Mouse (Mus musculus) liver, postnatal 0 days (tissue): ENCODE results near the gene Cbx4. TPM values are rescaled to one million over a fixed set of nuclear protein-coding genes. Genes with fewer than 3 reads are reported as not detected.

Source experiments
- ATAC-seq: fragments of 200-750 bp; cut with Nextera tagmentation; 2 replicates; pipeline ENCODE4 v1.8.0; 2017; ENCODE audit warnings: mild to moderate bottlenecking, moderate library complexity
- DNase-seq: peaks from one replicate; pipeline ENCODE4 v3.0.0-alpha.2; 2016
- H3K27ac ChIP-seq: fragments of 300-500 bp; sonication (generic); 2 replicates; pipeline ENCODE4 v1.5.1; 2014; ENCODE audit warnings: antibody characterized with exemption, moderate library complexity, mild to moderate bottlenecking, low read depth
- H3K27me3 ChIP-seq: fragments of 300-500 bp; sonication (generic); 2 replicates; pipeline ENCODE4 v1.6.1; 2014; ENCODE audit warnings: low read length, control low read depth, mixed read lengths; ENCODE audit not compliant: insufficient read depth
- H3K36me3 ChIP-seq: fragments of 300-500 bp; sonication (generic); replicated peaks from 2 replicates; pipeline ENCODE4 v1.6.1; 2014; ENCODE audit warnings: mild to moderate bottlenecking, control low read depth, low read length, moderate library complexity, mixed read lengths; ENCODE audit not compliant: insufficient read depth
- H3K4me1 ChIP-seq: fragments of 300-500 bp; sonication (generic); 2 replicates; pipeline ENCODE4 v1.6.1; 2014; ENCODE audit warnings: antibody characterized with exemption, mild to moderate bottlenecking, control low read depth; ENCODE audit not compliant: insufficient read depth
- H3K4me2 ChIP-seq: fragments of 300-500 bp; sonication (generic); 2 replicates; pipeline ENCODE4 v1.6.1; 2014; ENCODE audit warnings: low read depth, mild to moderate bottlenecking, low read length, moderate library complexity, mixed read lengths
- H3K4me3 ChIP-seq: fragments of 300-500 bp; sonication (generic); 2 replicates; pipeline ENCODE4 v1.5.1; 2014; ENCODE audit warnings: low read depth, low read length
- H3K9ac ChIP-seq: fragments of 300-500 bp; sonication (generic); replicated peaks from 2 replicates; pipeline ENCODE4 v1.6.1; 2014; ENCODE audit warnings: mild to moderate bottlenecking, moderate library complexity
- H3K9me3 ChIP-seq: fragments of 300-500 bp; sonication (generic); 2 replicates; pipeline ENCODE4 v1.6.1; 2016; ENCODE audit warnings: mild to moderate bottlenecking, control low read depth, low read length, mixed read lengths
- CTCF ChIP-seq: sonication (generic); IDR thresholded peaks from 2 replicates; pipeline ENCODE4 v1.5.1; 2016; ENCODE audit warnings: antibody characterized with exemption, low read depth
- EP300 ChIP-seq: IDR thresholded peaks from 2 replicates; pipeline ENCODE4 v1.6.1; 2016; ENCODE audit warnings: antibody characterized with exemption, low read depth, mild to moderate bottlenecking
- WGBS: fragments of 180-500 bp; shearing (Covaris S2); extraction: QIAGEN DNeasy Blood & Tissue Kit; methylation state at CpG from one replicate; pipeline ENCODE4 v1.1.7; 2014; ENCODE audit not compliant: insufficient replicate concordance; 5-methylcytosine and 5-hydroxymethylcytosine counted together
- polyA plus RNA-seq: library from polyadenylated mRNA; unstranded; fragments of >200 nt; fragmentation: Nextera tagmentation; extraction: Ambion mirVana; gene quantifications from 2 replicates; pipeline ENCODE4 v1.2.1, GENCODE M21; 2015

The Cbx4 gene
- polyA plus RNA-seq, 1 experiment from 2014 or later, result 2.8 TPM

DNA sequence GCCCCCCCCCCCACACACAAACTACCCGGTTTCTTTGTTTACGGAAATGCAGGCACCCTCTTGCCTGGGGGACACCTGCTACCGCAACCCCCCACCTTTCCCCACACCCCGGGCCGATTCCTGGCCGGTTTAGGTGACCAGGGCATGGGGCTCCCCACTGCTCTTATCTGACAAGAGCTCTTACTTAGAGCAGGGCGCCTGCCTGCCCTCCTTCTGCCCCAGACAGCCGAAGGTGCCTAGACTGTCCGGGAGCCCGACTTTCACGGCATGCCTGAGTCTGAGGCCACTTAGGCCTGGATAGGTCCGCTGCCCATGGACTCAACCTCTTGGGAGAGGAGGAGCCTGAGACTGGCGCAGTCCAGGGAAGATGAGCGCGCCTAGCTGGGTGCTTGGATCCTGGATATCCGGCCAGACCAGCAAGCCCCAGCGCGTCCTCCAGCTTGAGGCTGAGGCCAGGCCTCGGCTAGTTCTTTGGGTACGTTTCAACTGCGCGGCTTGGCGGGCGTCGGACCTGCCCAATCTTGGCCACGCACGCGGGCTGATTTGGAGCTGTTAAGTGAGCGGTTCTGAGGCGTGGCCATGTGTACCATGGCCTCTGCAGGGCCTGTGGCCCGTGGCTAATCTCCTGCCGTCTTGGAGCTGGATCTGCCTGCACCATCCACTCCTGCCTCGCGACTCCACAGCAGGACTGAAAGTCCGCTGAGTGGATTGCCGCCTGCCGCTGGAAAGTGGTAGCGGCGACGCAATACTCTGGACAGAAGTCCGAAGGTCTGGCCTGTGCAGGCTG lies 41.3 kb downstream of the Cbx4 start:
- H3K9me3 ChIP-seq, result no peaks in the 10 kb centered on the region
- H3K36me3 ChIP-seq, result no peaks in the 10 kb centered on the region
- ATAC-seq, result peak; percentile 25
- DNase-seq, result peak; percentile 61
- peaks cover 49% of the 10 kb centered on the region for H3K4me1 ChIP-seq
- peak overlapping the region; percentile 22; the same call in 1 of the 2 replicates for H3K27ac ChIP-seq
- peak overlapping the region; percentile 32 for H3K4me2 ChIP-seq
- no peak overlapping the region for H3K4me3 ChIP-seq
- peaks cover 87% of the 10 kb centered on the region for H3K27me3 ChIP-seq
- TF ChIP-seq CTCF, result peak; percentile 43; the same call in 1 of the 2 replicates
- TF ChIP-seq EP300, result no peak
- WGBS, result 2% methylated on average over 40 of the region's 41 CpGs
- H3K9ac ChIP-seq, result no peak overlapping the region

DNA sequence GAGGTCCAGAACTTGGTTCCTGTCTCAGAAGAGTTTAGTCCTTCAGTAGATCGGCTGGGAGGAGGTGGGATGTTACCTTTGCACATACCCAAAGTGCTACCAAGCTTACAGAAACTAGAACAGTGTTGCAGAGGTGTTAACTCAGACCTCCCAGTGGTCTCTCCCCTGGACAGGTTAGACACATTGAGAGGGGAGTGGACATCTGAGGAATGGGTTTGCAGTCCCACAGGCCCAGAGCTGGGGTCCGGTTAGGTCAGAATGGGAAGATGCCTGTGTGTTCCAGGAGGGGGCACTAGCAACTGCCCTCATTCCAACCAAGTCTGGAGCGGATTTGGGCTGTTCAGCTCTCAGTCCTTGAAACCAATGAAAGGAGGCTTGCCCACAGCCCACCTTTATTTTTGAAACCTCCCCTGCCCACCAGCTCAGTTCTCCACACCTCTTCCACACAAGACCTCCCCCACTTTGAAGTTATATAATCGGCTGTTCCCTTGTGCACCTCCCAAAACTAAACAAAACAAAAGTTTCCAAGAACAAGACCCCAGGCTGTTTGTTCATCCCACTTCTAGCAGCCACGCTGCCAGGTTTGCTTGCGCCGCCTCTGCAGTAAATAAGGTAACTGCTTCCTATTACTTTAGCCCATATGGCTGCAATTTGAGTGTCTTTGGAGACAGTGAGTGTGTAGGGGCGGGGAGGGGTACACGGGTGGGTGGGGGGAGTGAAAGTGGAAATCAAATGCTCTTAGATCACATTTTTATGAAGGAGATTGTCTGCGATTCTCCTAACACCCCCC lies 42.1 kb downstream of the Cbx4 start:
- TF ChIP-seq CTCF (peak; percentile 56), EP300 (no peak)
- ATAC-seq (no peak), DNase-seq (no peak)
- WGBS, result 6% methylated on average over 10 of the region's 10 CpGs
- Histone ChIP-seq H3K27me3 (peaks cover 83% of the 10 kb centered on the region), H3K4me2 (no peak overlapping the region), H3K4me1 (peaks cover 55% of the 10 kb centered on the region), H3K9ac (no peak overlapping the region), H3K9me3 (no peaks in the 10 kb centered on the region), H3K36me3 (no peaks in the 10 kb centered on the region; the same call in 1 of the 2 replicates), H3K4me3 (no peak overlapping the region), H3K27ac (no peak overlapping the region)

DNA sequence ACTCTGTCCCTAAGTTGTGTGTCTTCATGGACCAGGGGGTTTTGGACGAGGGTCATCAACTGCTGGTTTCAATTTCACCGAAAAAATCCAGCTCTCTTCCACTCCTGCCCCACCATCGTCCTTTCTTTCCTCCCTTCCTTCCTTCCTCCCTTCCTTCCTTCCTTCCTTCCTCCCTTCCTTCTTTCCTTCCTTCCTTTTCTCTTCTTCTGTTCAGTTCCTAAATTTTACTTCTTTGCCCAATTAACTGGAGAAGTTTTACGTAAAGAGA lies 42.8 kb downstream of the Cbx4 start:
- H3K4me3 ChIP-seq, result no peak overlapping the region
- DNase-seq, result no peak
- H3K27ac ChIP-seq, result no peak overlapping the region
- ATAC-seq, result no peak
- no peaks in the 10 kb centered on the region; the same call in 1 of the 2 replicates for H3K36me3 ChIP-seq
- peaks cover 81% of the 10 kb centered on the region for H3K27me3 ChIP-seq
- no peak overlapping the region for H3K4me2 ChIP-seq
- no peaks in the 10 kb centered on the region for H3K9me3 ChIP-seq
- H3K4me1 ChIP-seq, result peaks cover 54% of the 10 kb centered on the region
- no peak overlapping the region for H3K9ac ChIP-seq
- 8% methylated on average over 4 of the region's 4 CpGs for WGBS
- no peak for TF ChIP-seq EP300
- no peak for TF ChIP-seq CTCF

DNA sequence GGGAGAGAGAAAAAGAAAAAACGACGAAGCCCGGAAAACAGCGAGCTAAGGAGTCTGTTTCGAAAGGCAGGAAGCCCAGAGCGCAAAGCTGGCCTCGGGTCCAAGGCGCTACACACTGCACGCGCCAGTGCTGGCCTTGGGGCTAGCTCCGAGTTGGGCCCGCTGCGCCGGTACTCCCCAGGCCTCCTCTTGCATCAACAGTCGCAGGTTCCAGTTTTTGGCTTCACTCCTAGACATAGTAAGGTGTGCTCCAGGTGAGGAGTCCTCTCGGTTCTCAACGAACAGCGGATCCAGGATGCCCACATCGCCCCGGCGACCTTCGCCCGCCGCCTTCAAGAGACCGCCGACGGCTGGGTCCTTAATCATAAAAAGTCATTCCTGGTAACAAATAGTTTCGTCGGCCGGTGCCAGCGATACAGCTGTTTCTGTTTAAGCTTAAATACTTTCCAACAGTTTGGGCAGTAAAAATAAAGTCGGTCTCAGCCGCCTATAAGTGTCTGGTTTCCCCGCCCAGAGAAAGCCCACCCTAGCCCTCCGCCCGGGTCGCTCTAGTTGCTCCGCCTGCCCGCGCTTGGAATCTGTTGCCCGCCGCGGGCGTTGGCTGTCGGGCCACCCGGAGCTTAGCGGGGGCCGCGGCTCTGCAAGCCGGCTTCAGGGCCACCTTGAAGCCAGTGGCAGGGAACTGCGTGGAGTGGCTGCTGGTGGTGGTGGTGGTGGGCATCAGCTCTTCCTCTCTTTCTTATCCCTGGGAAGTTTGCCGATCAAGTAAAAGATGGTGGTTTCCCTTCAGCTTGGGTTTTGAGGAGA lies 43.4 kb downstream of the Cbx4 start:
- Histone ChIP-seq H3K4me3 (0 out of 2 replicates have a peak overlapping the region, but pooled peaks have one; percentile 1), H3K4me2 (0 out of 2 replicates have a peak overlapping the region, but pooled peaks have one; percentile 9), H3K27ac (no peak overlapping the region), H3K27me3 (peaks cover 81% of the 10 kb centered on the region), H3K9ac (no peak overlapping the region), H3K36me3 (no peaks in the 10 kb centered on the region; the same call in 1 of the 2 replicates), H3K4me1 (peaks cover 52% of the 10 kb centered on the region), H3K9me3 (no peaks in the 10 kb centered on the region)
- TF ChIP-seq EP300 (no peak), CTCF (no peak)
- 3% methylated on average over 52 of the region's 52 CpGs for WGBS
- ATAC-seq (no peak), DNase-seq (peak; percentile 23)

DNA sequence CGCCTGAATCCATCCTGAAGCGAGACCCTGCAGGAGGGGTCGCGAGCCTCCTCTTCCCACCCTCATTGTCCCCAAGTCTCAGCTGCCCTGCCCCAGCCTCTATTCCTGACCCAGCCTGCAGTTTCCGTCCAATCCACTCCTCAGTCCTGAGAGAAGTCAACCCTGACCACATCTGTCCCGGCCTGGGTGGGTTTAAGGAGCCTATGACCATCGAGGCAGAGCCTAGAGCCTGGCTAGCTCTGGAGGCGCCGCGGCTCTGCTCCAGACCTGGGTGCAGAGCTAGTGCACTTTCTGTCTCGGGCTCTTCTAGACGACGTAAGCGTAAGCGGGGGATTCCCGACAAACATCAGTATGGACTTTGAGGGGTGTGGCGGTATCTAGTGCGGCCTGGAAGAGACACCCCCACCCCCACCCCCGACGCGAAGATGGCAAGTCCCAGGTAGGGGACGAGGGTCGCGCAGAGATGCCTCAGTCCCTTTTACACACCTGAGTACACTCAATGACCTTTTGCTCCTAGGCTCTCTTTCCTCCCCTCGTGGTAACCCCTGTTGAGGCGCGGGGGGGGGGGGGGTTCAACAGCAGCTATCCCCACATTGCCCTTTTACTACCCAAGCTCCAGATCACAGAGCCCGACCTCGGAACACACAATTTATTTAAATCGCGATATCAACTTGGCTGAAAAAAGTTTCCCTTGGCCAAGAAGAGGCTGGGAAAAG lies 44.1 kb downstream of the Cbx4 start:
- Histone ChIP-seq H3K4me3 (peak overlapping the region; percentile 67), H3K9me3 (no peaks in the 10 kb centered on the region), H3K4me1 (peaks cover 53% of the 10 kb centered on the region), H3K27me3 (peaks cover 81% of the 10 kb centered on the region), H3K9ac (0 out of 2 replicates have a peak overlapping the region, but pooled peaks have one; percentile 55), H3K4me2 (peak overlapping the region; percentile 97), H3K27ac (no peak overlapping the region), H3K36me3 (no peaks in the 10 kb centered on the region; the same call in 1 of the 2 replicates)
- TF ChIP-seq CTCF (no peak), EP300 (no peak)
- DNase-seq (no peak), ATAC-seq (no peak)
- WGBS, result 2% methylated on average over 29 of the region's 31 CpGs
